Mouse (Mus musculus) myocyte (in vitro differentiated cells): ENCODE results near the gene Mbl1.

Experiments
- MYOD1 ChIP-seq, 3 experiments: IDR thresholded peaks; one replicate each; pipeline ENCODE4 v1.6.1; 2011; ENCODE audit warnings: control low read depth in 2 of 3, low read depth in 2 of 3, mild to moderate bottlenecking in 2 of 3, moderate library complexity in 1 of 3; ENCODE audit not compliant: insufficient read length in 2 of 3, control insufficient read depth in 1 of 3
- MYOG ChIP-seq, 3 experiments: IDR thresholded peaks; one replicate each; pipeline ENCODE4 v1.6.1; 2011; ENCODE audit warnings: control low read depth in 2 of 3, low read depth in 2 of 3, mild to moderate bottlenecking in 2 of 3; ENCODE audit not compliant: insufficient read length in 2 of 3, control insufficient read depth in 1 of 3, insufficient read depth in 1 of 3
- POLR2A ChIP-seq: IDR thresholded peaks from one replicate; pipeline ENCODE4 v1.6.1; 2011; ENCODE audit warnings: low read depth, mild to moderate bottlenecking, control low read depth, moderate library complexity; ENCODE audit not compliant: insufficient read length
- POLR2AphosphoS2 ChIP-seq: IDR thresholded peaks from one replicate; pipeline ENCODE4 v1.6.1; 2011; ENCODE audit warnings: low read depth, control low read depth; ENCODE audit not compliant: insufficient read length
- TCF12 ChIP-seq: IDR thresholded peaks from one replicate; pipeline ENCODE4 v1.6.1; 2011; ENCODE audit warnings: mild to moderate bottlenecking, control low read depth; ENCODE audit not compliant: poor library complexity, insufficient read depth, severe bottlenecking
- TCF3 ChIP-seq: IDR thresholded peaks from one replicate; pipeline ENCODE4 v1.6.1; 2011; ENCODE audit warnings: low read depth, control low read depth; ENCODE audit not compliant: insufficient read length

- TF ChIP-seq POLR2AphosphoS2 (no peak), TCF12 (no peak), MYOG (IDR thresholded peaks at IDR 0.05; ENCODE audit: control insufficient read depth in 1 of 3, insufficient read depth in 1 of 3, insufficient read length in 2 of 3, low read depth in 2 of 3) (no peak), POLR2A (no peak), TCF3 (no peak), MYOD1 (IDR thresholded peaks at IDR 0.05; ENCODE audit: control insufficient read depth in 1 of 3, insufficient read length in 2 of 3, low read depth in 2 of 3) (no peak)
Observed at GRCm38 (mm10) chr14:41146922-41147321, 4.3 kb upstream of the Mbl1 start.
